Mouse (Mus musculus) ovary, postnatal 14 days (tissue): Measurements from ENCODE around the gene Gm6482.
"Not testable (repeated sequence)": the region's sequence is repeated elsewhere in the genome, so short reads cannot be mapped to it uniquely, and the experiment has no call there.

Experiments used
- DNase-seq: peaks from one replicate; pipeline ENCODE4 v3.0.0; 2022; ENCODE audit warnings: low spot score

Gm6482 gene

GRCm38 (mm10) chr14:41408181-41408580 is at the start of gene Gm6482:
Gm6482 (minus strand) TSS chr14:41408281.
- not testable (repeated sequence) for DNase-seq

- not testable (repeated sequence) for DNase-seq
These were observed 45.3 kb upstream of the Gm6482 start, which contains the start of gene Gm7954 for GRCm38 (mm10) chr14:41453418-41453817. Gm7954 (minus strand) TSS chr14:41453518.

- not testable (repeated sequence) for DNase-seq
These were observed 17.5 kb upstream of the Gm6482 start for GRCm38 (mm10) chr14:41425393-41426075.

GRCm38 (mm10) chr14:41424694-41425093 is 16.6 kb upstream of the Gm6482 start:
- DNase-seq = not testable (repeated sequence)

- DNase-seq = not testable (repeated sequence)
These were observed 21.8 kb downstream of the Gm6482 start, which contains the start of gene Gm7945 for GRCm38 (mm10) chr14:41386279-41386678. Gm7945 (minus strand) TSS chr14:41386379.
